Mouse (Mus musculus) bone marrow, adult 2 months (tissue): ENCODE data around the gene Alk.

ENCODE experiments used
- CTCF ChIP-seq: fragments of 200-500 bp; IDR thresholded peaks from 2 replicates; pipeline ENCODE4 v1.5.1; 2011; ENCODE audit warnings: low read length, control low read depth; ENCODE audit not compliant: control insufficient read depth, insufficient read depth
- POLR2A ChIP-seq: fragments of 200-500 bp; IDR thresholded peaks from 2 replicates; pipeline ENCODE4 v1.6.1; 2011; ENCODE audit warnings: low read depth, mild to moderate bottlenecking, control low read depth, low read length, borderline replicate concordance; ENCODE audit not compliant: control insufficient read depth

DNA sequence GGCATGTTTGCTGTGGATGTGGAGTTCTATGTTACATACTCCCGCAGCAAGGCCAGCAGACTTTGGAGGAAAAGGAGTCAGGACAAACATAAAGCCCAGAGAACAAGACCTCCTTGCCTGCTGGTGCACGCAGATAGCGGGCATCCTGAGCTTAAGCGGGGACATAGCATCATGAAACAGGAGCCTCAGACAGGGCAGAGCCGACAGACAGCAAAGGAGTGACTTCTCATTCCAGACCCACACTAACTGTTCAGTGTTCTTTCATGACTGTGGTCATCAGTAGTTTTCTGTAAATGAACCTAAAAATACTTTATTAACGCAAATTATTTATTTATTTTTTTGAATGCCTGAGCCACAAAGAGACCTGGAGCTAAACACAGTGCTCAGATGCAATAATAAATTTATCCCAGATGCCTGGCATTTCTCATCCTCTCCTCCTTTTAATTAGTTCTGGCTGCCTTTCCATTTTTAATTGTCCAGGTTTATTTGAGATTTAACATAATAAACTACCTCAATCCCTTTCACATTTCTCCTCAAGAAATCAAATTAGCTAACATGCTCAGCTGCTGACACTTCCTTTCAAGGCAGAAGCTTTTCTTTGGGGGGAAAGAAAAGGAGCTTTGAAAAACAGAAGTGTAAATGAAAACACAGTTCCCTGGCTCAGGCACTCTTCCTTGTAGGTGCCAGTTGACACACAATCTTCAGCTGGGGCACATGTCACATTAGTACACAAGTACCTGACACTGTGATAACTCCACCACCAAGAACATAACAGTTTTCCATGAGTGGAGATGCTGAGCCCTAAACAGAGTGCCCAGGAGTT, 311.8 kb downstream of the Alk start:
- TF ChIP-seq POLR2A: no peak
- TF ChIP-seq CTCF: no peak
